Mouse (Mus musculus) erythroblast, embryonic 14.5 days (primary cell): ENCODE results near the gene Cep250.

Experiments
- GATA1 ChIP-seq: IDR thresholded peaks from 2 replicates; pipeline ENCODE4 v1.6.1; 2012; ENCODE audit warnings: low read length, inconsistent platforms, mixed read lengths
- TAL1 ChIP-seq: IDR thresholded peaks from 3 replicates; pipeline ENCODE4 v1.6.1; 2012; ENCODE audit warnings: low read length, inconsistent platforms, mixed read lengths

GRCm38 (mm10) chr2:155956134-155957059, at the start of gene Cep250:
- TF ChIP-seq GATA1 (no peak), TAL1 (no peak)
